Mouse (Mus musculus) megakaryocyte, embryonic 14.5 days (primary cell): ENCODE measurements at regions not wholly inside any gene's neighbourhood (a gene's known extent, or its start where the extent isn't known, plus 50 kb on each side); places are given as distances from the start of the nearest gene placed in this dataset.

ENCODE experiments used
- FLI1 ChIP-seq: IDR thresholded peaks from 2 replicates; pipeline ENCODE4 v1.6.1; 2012; ENCODE audit warnings: low read length, inconsistent platforms, mixed read lengths
- GATA1 ChIP-seq: IDR thresholded peaks from 3 replicates; pipeline ENCODE4 v1.6.1; 2012; ENCODE audit warnings: mixed read lengths, low read length, inconsistent platforms, borderline replicate concordance

DNA sequence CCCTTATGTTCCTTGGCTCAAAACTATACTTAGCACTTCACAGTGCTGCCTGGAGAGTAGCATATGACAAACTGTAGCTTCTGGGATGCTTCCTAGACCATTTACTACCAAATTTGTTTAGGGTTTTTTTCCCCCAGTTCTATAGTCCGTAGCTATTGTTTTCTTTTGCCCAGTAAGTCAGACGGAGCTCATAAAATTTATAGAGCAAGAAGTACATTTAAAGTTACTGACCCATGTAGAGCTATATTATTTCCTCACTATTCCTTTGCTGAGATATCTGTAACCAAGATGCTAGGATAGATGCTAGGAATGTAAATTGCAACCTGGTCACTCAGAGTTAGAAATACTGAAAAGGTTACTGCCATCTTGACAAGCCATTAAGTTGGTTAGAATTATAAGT is 380.4 kb upstream of the Map3k7 start:
- TF ChIP-seq GATA1 (no peak), FLI1 (no peak)
